Mouse (Mus musculus) MEL (cell line): Measurements from ENCODE around the gene Dlg2. TPM values are rescaled to one million over a fixed set of nuclear protein-coding genes. Genes with fewer than 3 reads are reported as not detected.

Experiments
- DNase-seq: peaks from one replicate; pipeline ENCODE4 v3.0.0; 2011; ENCODE audit warnings: low read depth, low spot score
- H3K27ac ChIP-seq: 2 replicates; pipeline ENCODE4 v1.5.1; 2012; ENCODE audit warnings: low read depth, mild to moderate bottlenecking, control low read depth, low read length, moderate library complexity; ENCODE audit not compliant: control insufficient read depth
- H3K27me3 ChIP-seq, 2 experiments: fragments of 150-350 bp in 1 of 2; sonication (generic) in 1 of 2; 2 replicates each; pipeline ENCODE4 v1.6.1; 2012; ENCODE audit warnings: low read length in 2 of 2, mild to moderate bottlenecking in 2 of 2, improper control_type of control experiment in 1 of 2, moderate library complexity in 1 of 2; ENCODE audit not compliant: insufficient read depth in 2 of 2, control insufficient read depth in 1 of 2
- H3K36me3 ChIP-seq, 2 experiments: 2 replicates each; pipeline ENCODE4 v1.6.1; 2012 to 2014; ENCODE audit warnings: low read length in 2 of 2, improper control_type of control experiment in 1 of 2, inconsistent platforms in 1 of 2, mild to moderate bottlenecking in 1 of 2; ENCODE audit not compliant: insufficient read depth in 2 of 2, control insufficient read depth in 1 of 2
- H3K4me1 ChIP-seq, 2 experiments: fragments of 150-350 bp in 1 of 2; sonication (generic) in 1 of 2; 2 replicates each; pipeline ENCODE4 v1.6.1; 2012; ENCODE audit warnings: low read length in 2 of 2, improper control_type of control experiment in 1 of 2, mild to moderate bottlenecking in 1 of 2; ENCODE audit not compliant: insufficient read depth in 2 of 2, control insufficient read depth in 1 of 2
- H3K4me3 ChIP-seq, 2 experiments: fragments of 150-350 bp in 1 of 2; sonication (generic) in 1 of 2; 2 replicates each; pipeline ENCODE4 v1.5.1; 2012; ENCODE audit warnings: low read depth in 2 of 2, low read length in 2 of 2, mild to moderate bottlenecking in 2 of 2, moderate library complexity in 2 of 2, control low read depth in 1 of 2, improper control_type of control experiment in 1 of 2; ENCODE audit not compliant: control insufficient read depth in 1 of 2, insufficient read depth in 1 of 2
- H3K79me2 ChIP-seq: 2 replicates; pipeline ENCODE4 v1.6.1; 2012; ENCODE audit warnings: mild to moderate bottlenecking, low read length, moderate library complexity; ENCODE audit not compliant: control insufficient read depth, poor library complexity, insufficient read depth
- H3K9ac ChIP-seq: 2 replicates; pipeline ENCODE4 v1.6.1; 2012; ENCODE audit warnings: low read depth, mild to moderate bottlenecking, control low read depth, low read length, moderate library complexity; ENCODE audit not compliant: control insufficient read depth, poor library complexity, severe bottlenecking
- H3K9me3 ChIP-seq: fragments of 150-350 bp; sonication (generic); replicated peaks from 2 replicates; pipeline ENCODE4 v1.6.1; 2012; ENCODE audit warnings: mild to moderate bottlenecking, low read length, improper control_type of control experiment, moderate library complexity; ENCODE audit not compliant: insufficient read depth
- CHD2 ChIP-seq: IDR thresholded peaks from 2 replicates; pipeline ENCODE4 v1.6.1; 2011; ENCODE audit warnings: low read length, improper control_type of control experiment
- CTCF ChIP-seq, 3 experiments: IDR thresholded peaks in 2 of 3; conservative IDR thresholded peaks in 1 of 3; 2 replicates each; pipeline ENCODE4 v1.5.1; 2011 to 2012; ENCODE audit warnings: low read length in 3 of 3, low read depth in 2 of 3, mild to moderate bottlenecking in 2 of 3, improper control_type of control experiment in 1 of 3, inconsistent platforms in 1 of 3, mixed read lengths in 1 of 3, moderate library complexity in 1 of 3; ENCODE audit not compliant: control insufficient read depth in 1 of 3, insufficient read depth in 1 of 3, poor library complexity in 1 of 3, severe bottlenecking in 1 of 3
- E2F4 ChIP-seq: IDR thresholded peaks from 2 replicates; pipeline ENCODE4 v1.6.1; 2011; ENCODE audit warnings: low read depth, low read length, improper control_type of control experiment, borderline replicate concordance
- ELF1 ChIP-seq: IDR thresholded peaks from 2 replicates; pipeline ENCODE4 v1.6.1; 2014; ENCODE audit warnings: low read depth, mild to moderate bottlenecking, inconsistent platforms, low read length, improper control_type of control experiment, moderate library complexity
- EP300 ChIP-seq, 2 experiments: IDR thresholded peaks; 2 replicates each; pipeline ENCODE4 v1.6.1; 2011; ENCODE audit warnings: improper control_type of control experiment in 2 of 2, low read length in 2 of 2, low read depth in 1 of 2, mild to moderate bottlenecking in 1 of 2
- GABPA ChIP-seq: IDR thresholded peaks from 2 replicates; pipeline ENCODE4 v1.6.1; 2012; ENCODE audit warnings: low read depth, mild to moderate bottlenecking, inconsistent platforms, low read length, improper control_type of control experiment, moderate library complexity
- GATA1 ChIP-seq: IDR thresholded peaks from 2 replicates; pipeline ENCODE4 v1.6.1; 2011; ENCODE audit warnings: low read depth, low read length, improper control_type of control experiment
- MAX ChIP-seq: IDR thresholded peaks from 2 replicates; pipeline ENCODE4 v1.6.1; 2011; ENCODE audit warnings: low read length, improper control_type of control experiment
- MAZ ChIP-seq: IDR thresholded peaks from 2 replicates; pipeline ENCODE4 v1.6.1; 2012; ENCODE audit warnings: low read depth, mild to moderate bottlenecking, inconsistent platforms, low read length, improper control_type of control experiment
- MXI1 ChIP-seq: IDR thresholded peaks from 2 replicates; pipeline ENCODE4 v1.6.1; 2011; ENCODE audit warnings: mild to moderate bottlenecking, low read depth, low read length, improper control_type of control experiment
- MYC ChIP-seq: IDR thresholded peaks from 2 replicates; pipeline ENCODE4 v1.6.1; 2011; ENCODE audit warnings: low read depth, mild to moderate bottlenecking, low read length, improper control_type of control experiment, moderate library complexity
- NRF1 ChIP-seq: IDR thresholded peaks from 2 replicates; pipeline ENCODE4 v1.6.1; 2014; ENCODE audit warnings: low read depth, mild to moderate bottlenecking, inconsistent platforms, low read length, improper control_type of control experiment, moderate library complexity; ENCODE audit not compliant: poor library complexity, insufficient read depth, severe bottlenecking
- POLR2A ChIP-seq, 2 experiments: IDR thresholded peaks; 2 replicates each; pipeline ENCODE4 v1.6.1; 2011 to 2012; ENCODE audit warnings: low read length in 2 of 2, mild to moderate bottlenecking in 2 of 2, control low read depth in 1 of 2, improper control_type of control experiment in 1 of 2, low read depth in 1 of 2, moderate library complexity in 1 of 2; ENCODE audit not compliant: control insufficient read depth in 1 of 2, insufficient read depth in 1 of 2, poor library complexity in 1 of 2
- POLR2AphosphoS2 ChIP-seq: IDR thresholded peaks from 2 replicates; pipeline ENCODE4 v1.6.1; 2011; ENCODE audit warnings: low read length, improper control_type of control experiment
- SMC3 ChIP-seq: IDR thresholded peaks from 2 replicates; pipeline ENCODE4 v1.6.1; 2011; ENCODE audit warnings: low read depth, low read length, improper control_type of control experiment
- TCF12 ChIP-seq: IDR thresholded peaks from 2 replicates; pipeline ENCODE4 v1.6.1; 2014; ENCODE audit warnings: low read depth, mild to moderate bottlenecking, inconsistent platforms, low read length, improper control_type of control experiment, moderate library complexity
- UBTF ChIP-seq: IDR thresholded peaks from 2 replicates; pipeline ENCODE4 v1.6.1; 2012; ENCODE audit warnings: low read depth, mild to moderate bottlenecking, inconsistent platforms, low read length, improper control_type of control experiment, moderate library complexity, borderline replicate concordance; ENCODE audit not compliant: insufficient read depth
- USF1 ChIP-seq: IDR thresholded peaks from 2 replicates; pipeline ENCODE4 v1.6.1; 2014; ENCODE audit warnings: low read depth, mild to moderate bottlenecking, inconsistent platforms, low read length, improper control_type of control experiment, moderate library complexity
- USF2 ChIP-seq, 2 experiments: IDR thresholded peaks; 2 replicates each; pipeline ENCODE4 v1.6.1; 2011 to 2012; ENCODE audit warnings: improper control_type of control experiment in 2 of 2, low read length in 2 of 2, borderline replicate concordance in 1 of 2, inconsistent platforms in 1 of 2, low read depth in 1 of 2, mild to moderate bottlenecking in 1 of 2; ENCODE audit not compliant: insufficient read depth in 1 of 2
- ZC3H11A ChIP-seq: IDR thresholded peaks from 2 replicates; pipeline ENCODE4 v1.6.1; 2012; ENCODE audit warnings: low read depth, mild to moderate bottlenecking, inconsistent platforms, low read length, improper control_type of control experiment
- ZKSCAN1 ChIP-seq: IDR thresholded peaks from 2 replicates; pipeline ENCODE4 v1.6.1; 2012; ENCODE audit warnings: low read depth, mild to moderate bottlenecking, inconsistent platforms, low read length, improper control_type of control experiment, moderate library complexity
- ZNF384 ChIP-seq: IDR thresholded peaks from 2 replicates; pipeline ENCODE4 v1.6.1; 2012; ENCODE audit warnings: low read depth, mild to moderate bottlenecking, inconsistent platforms, low read length, improper control_type of control experiment
- polyA plus RNA-seq, 2 experiments: library from polyadenylated mRNA; stranded (reverse) in 1 of 2; unstranded in 1 of 2; fragments of >175 nt in 1 of 2; fragments of >200 nt in 1 of 2; gene quantifications; 2 replicates each; pipeline versions ENCODE4 v1.2.1 to v1.2.4; 2012; ENCODE audit warnings: low replicate concordance in 2 of 2, low read depth in 1 of 2; ENCODE audit not compliant: insufficient read length in 2 of 2, insufficient read depth in 1 of 2, missing spikeins in 1 of 2
- total RNA-seq: library from RNA; depleted of rRNA; stranded (reverse); fragments of 300-350 nt; gene quantifications from 2 replicates; pipeline ENCODE4 v1.2.3, GENCODE M21; 2012

Gene Dlg2
- total and polyA plus RNA-seq, 3 experiments = 0.04 TPM; not detected in 2

DNA sequence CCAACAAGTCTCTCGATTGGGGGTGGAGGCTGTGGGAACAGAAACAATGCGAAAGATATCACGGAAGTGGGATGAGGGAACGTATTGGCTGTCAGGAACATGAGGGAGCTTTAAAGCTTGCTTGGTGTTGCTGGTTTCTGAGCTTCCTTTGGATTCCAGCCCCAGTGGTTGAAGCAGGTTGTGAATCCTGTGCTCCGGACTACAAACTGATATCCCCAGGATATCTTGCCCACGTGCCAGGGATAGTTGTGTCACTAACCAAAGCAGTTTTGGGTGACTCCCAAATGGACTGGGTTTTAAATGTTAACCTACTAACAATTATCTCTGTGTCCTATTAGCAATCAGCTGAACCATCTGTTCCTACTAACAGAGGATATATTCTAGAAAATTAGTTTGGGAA, 1099.7 kb downstream of the Dlg2 start:
- H3K4me1 ChIP-seq = no peaks in the 10 kb centered on the region
- H3K9ac ChIP-seq = no peak overlapping the region
- H3K9me3 ChIP-seq = no peaks in the 10 kb centered on the region
- H3K27ac ChIP-seq = no peak overlapping the region
- H3K36me3 ChIP-seq = no peaks in the 10 kb centered on the region
- H3K27me3 ChIP-seq = no peaks in the 10 kb centered on the region
- no peaks in the 10 kb centered on the region for H3K79me2 ChIP-seq
- no peak for TF ChIP-seq UBTF
- TF ChIP-seq CHD2 = no peak
- no peak for TF ChIP-seq EP300 (IDR thresholded peaks at IDR 0.05; ENCODE audit: low read depth in 1 of 2, low read length in 2 of 2)
- TF ChIP-seq MAX = no peak
- TF ChIP-seq POLR2A (IDR thresholded peaks at IDR 0.05; ENCODE audit: control insufficient read depth in 1 of 2, insufficient read depth in 1 of 2, low read depth in 1 of 2, low read length in 2 of 2, poor library complexity in 1 of 2) = no peak
- no peak for TF ChIP-seq ZKSCAN1
- TF ChIP-seq MXI1 = no peak
- TF ChIP-seq NRF1 = no peak
- TF ChIP-seq GABPA = no peak
- TF ChIP-seq ZNF384 = no peak
- no peak for TF ChIP-seq ELF1
- no peak for TF ChIP-seq USF2 (IDR thresholded peaks at IDR 0.05; ENCODE audit: borderline replicate concordance in 1 of 2, insufficient read depth in 1 of 2, low read depth in 1 of 2, low read length in 2 of 2)
- TF ChIP-seq CTCF (IDR thresholded peaks at IDR 0.05 in 2 of 3, conservative IDR thresholded peaks at IDR 0.05 in 1 of 3; ENCODE audit: control insufficient read depth in 1 of 3, insufficient read depth in 1 of 3, low read depth in 2 of 3, low read length in 3 of 3, poor library complexity in 1 of 3, severe bottlenecking in 1 of 3) = no peak
- no peak for TF ChIP-seq E2F4
- TF ChIP-seq TCF12 = no peak
- TF ChIP-seq SMC3 = no peak
- TF ChIP-seq MYC = no peak
- TF ChIP-seq POLR2AphosphoS2 = no peak
- no peak for TF ChIP-seq USF1
- no peak for TF ChIP-seq GATA1
- TF ChIP-seq, all 39 proteins: peak for 0
- H3K4me3 ChIP-seq = no peak overlapping the region
- no peak for DNase-seq

DNA sequence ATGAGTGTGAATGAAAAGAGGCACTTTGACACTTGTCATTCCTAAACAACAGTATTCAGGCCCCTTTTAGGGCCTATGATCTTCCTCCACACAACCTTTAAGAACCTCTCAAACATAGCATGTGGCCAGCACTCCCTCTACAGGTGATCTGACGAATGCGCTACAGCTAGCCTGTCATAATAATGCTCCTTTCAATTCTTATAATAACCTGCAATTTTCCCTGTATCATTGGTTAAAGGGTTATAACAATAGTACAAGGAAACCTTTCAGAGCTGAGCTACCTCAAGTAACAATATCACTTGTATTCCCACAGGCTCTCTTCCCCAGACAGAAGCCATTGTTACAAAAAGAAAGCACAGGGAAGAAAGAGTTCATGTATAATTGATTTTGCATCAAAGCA, 1105.7 kb downstream of the Dlg2 start:
- H3K4me3 ChIP-seq = no peak overlapping the region
- H3K27ac ChIP-seq = no peak overlapping the region
- no peaks in the 10 kb centered on the region for H3K27me3 ChIP-seq
- no peaks in the 10 kb centered on the region for H3K9me3 ChIP-seq
- H3K4me1 ChIP-seq = no peaks in the 10 kb centered on the region
- TF ChIP-seq GABPA = no peak
- no peak for TF ChIP-seq USF2 (IDR thresholded peaks at IDR 0.05; ENCODE audit: borderline replicate concordance in 1 of 2, insufficient read depth in 1 of 2, low read depth in 1 of 2, low read length in 2 of 2)
- no peak for TF ChIP-seq MAZ
- TF ChIP-seq CHD2 = no peak
- TF ChIP-seq ZC3H11A = no peak
- TF ChIP-seq USF1 = no peak
- no peak for TF ChIP-seq MXI1
- TF ChIP-seq SMC3 = no peak
- DNase-seq = no peak
- H3K36me3 ChIP-seq = no peaks in the 10 kb centered on the region
- no peak overlapping the region for H3K9ac ChIP-seq
- H3K79me2 ChIP-seq = no peaks in the 10 kb centered on the region
